Mouse (Mus musculus) hematopoietic multipotent progenitor cell, adult 10-12 weeks (in vitro differentiated cells): ENCODE results near the gene Agbl3. TPM values are rescaled to one million over a fixed set of nuclear protein-coding genes. Genes with fewer than 3 reads are reported as not detected.

Experiments used
- polyA plus RNA-seq: library from polyadenylated mRNA; stranded (reverse); fragments of >175 nt; gene quantifications from 2 replicates; pipeline ENCODE4 v1.2.3, GENCODE M21; 2012; ENCODE audit warnings: low replicate concordance

Agbl3 gene
- polyA plus RNA-seq = 1.1 and 3.7 TPM in 2 replicates

GRCm38 (mm10) chr6:34780231-34780942 is at the start of gene Agbl3:
Gene Agbl3, plus strand, starts transcription at chr6:34780432.

GRCm38 (mm10) chr6:34862791-34863403 is 82.7 kb downstream of the Agbl3 start, which contains the start of gene Tmem140:
Gene Tmem140, plus strand, starts transcription at chr6:34863146.

GRCm38 (mm10) chr6:34877509-34878321 is 97.5 kb downstream of the Agbl3 start, which contains the start of gene Cyren:
Gene Cyren, minus strand, starts transcription at chr6:34878060.

Other genes with a start within 250 kb of the Agbl3 start
- 2.6 and 10.7 TPM in 2 replicates for gene Cald1, start 181.9 kb upstream of the Agbl3 start, polyA plus RNA-seq
- 1.9 and 4.8 TPM in 2 replicates for gene Tmem140, start 82.7 kb downstream of the Agbl3 start, polyA plus RNA-seq
- gene Cyren, start 97.6 kb downstream of the Agbl3 start, polyA plus RNA-seq = 7.5 and 9.8 TPM in 2 replicates
- 23.8 and 26.6 TPM in 2 replicates for gene Wdr91, start 130.4 kb downstream of the Agbl3 start, polyA plus RNA-seq
- 0.10 TPM in 1 of 2 replicates, not detected in the other for gene Stra8, start 139.7 kb downstream of the Agbl3 start, polyA plus RNA-seq
- 0.22 and 0.35 TPM in 2 replicates for gene Slc23a4, start 208.0 kb downstream of the Agbl3 start, polyA plus RNA-seq